Mouse (Mus musculus) kidney, embryonic 14.5 days (tissue): ENCODE measurements around the gene Dupd1. TPM values are rescaled to one million over a fixed set of nuclear protein-coding genes. Genes with fewer than 3 reads are reported as not detected.
"Not testable (repeated sequence)": the region's sequence is repeated elsewhere in the genome, so short reads cannot be mapped to it uniquely, and the experiment has no call there.

Experiments
- ATAC-seq: fragments of 200-750 bp; cut with Nextera tagmentation; 2 replicates; pipeline ENCODE4 v1.8.0; 2017; ENCODE audit warnings: moderate number of reproducible peaks, mild to moderate bottlenecking, moderate TSS enrichment, moderate library complexity; ENCODE audit not compliant: low FRiP score, low TSS enrichment
- H3K27ac ChIP-seq: fragments of 300-500 bp; sonication (generic); 2 replicates; pipeline ENCODE4 v1.5.1; 2014; ENCODE audit warnings: low read depth, mild to moderate bottlenecking, low read length, moderate library complexity, mixed read lengths
- H3K27me3 ChIP-seq: fragments of 300-500 bp; sonication (generic); 2 replicates; pipeline ENCODE4 v1.6.1; 2014; ENCODE audit warnings: mild to moderate bottlenecking, low read length; ENCODE audit not compliant: control insufficient read depth, insufficient read depth
- H3K36me3 ChIP-seq: fragments of 300-500 bp; sonication (generic); 2 replicates; pipeline ENCODE4 v1.6.1; 2014; ENCODE audit warnings: low read length, mixed read lengths; ENCODE audit not compliant: control insufficient read depth, insufficient read depth
- H3K4me1 ChIP-seq: fragments of 300-500 bp; sonication (generic); 2 replicates; pipeline ENCODE4 v1.6.1; 2014; ENCODE audit warnings: low read length, mixed read lengths; ENCODE audit not compliant: control insufficient read depth, insufficient read depth
- H3K4me2 ChIP-seq: fragments of 300-500 bp; sonication (generic); replicated peaks from 2 replicates; pipeline ENCODE4 v1.6.1; 2014; ENCODE audit warnings: low read depth, mild to moderate bottlenecking, low read length
- H3K4me3 ChIP-seq: fragments of 300-500 bp; sonication (generic); 2 replicates; pipeline ENCODE4 v1.5.1; 2014; ENCODE audit warnings: mild to moderate bottlenecking, low read length
- H3K9ac ChIP-seq: fragments of 300-500 bp; sonication (generic); 2 replicates; pipeline ENCODE4 v1.6.1; 2014; ENCODE audit warnings: low read depth, mild to moderate bottlenecking, low read length, moderate library complexity
- H3K9me3 ChIP-seq: fragments of 300-500 bp; sonication (generic); 2 replicates; pipeline ENCODE4 v1.6.1; 2016; ENCODE audit warnings: low read length; ENCODE audit not compliant: control insufficient read depth
- WGBS: fragments of 180-500 bp; shearing (Covaris S2); extraction: QIAGEN DNeasy Blood & Tissue Kit; methylation state at CpG from one replicate; pipeline ENCODE4 v1.1.7; 2014; 5-methylcytosine and 5-hydroxymethylcytosine counted together
- polyA plus RNA-seq: library from polyadenylated mRNA; unstranded; fragments of >200 nt; fragmentation: Nextera tagmentation; extraction: Ambion mirVana; gene quantifications from 2 replicates; pipeline ENCODE4 v1.2.1, GENCODE M21; 2014

Gene Dupd1
- polyA plus RNA-seq, 1 experiment from 2014 or later = not detected

DNA sequence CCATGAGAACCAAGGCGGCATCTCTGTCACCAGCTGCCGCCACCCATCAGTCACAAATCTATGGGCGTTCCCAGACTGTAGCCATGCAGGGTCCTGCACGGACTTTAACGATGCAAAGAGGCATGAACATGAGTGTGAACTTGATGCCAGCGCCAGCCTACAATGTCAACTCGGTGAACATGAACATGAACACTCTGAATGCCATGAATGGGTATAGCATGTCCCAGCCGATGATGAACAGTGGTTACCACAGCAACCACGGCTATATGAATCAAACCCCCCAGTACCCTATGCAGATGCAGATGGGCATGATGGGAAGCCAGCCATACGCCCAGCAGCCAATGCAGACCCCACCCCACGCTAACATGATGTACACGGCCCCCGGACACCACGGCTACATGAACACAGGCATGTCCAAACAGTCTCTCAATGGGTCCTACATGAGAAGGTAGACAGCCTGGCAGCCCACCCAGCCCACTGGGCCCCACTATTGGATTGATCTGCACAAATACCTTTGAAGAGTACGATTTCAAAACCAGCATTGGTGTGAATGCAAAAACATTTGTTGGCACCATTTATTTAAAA, 43.9 kb downstream of the Dupd1 start:
- not testable (repeated sequence) for H3K9me3 ChIP-seq, H3K27ac ChIP-seq, H3K9ac ChIP-seq, H3K4me2 ChIP-seq, H3K4me3 ChIP-seq, H3K27me3 ChIP-seq, H3K4me1 ChIP-seq, ATAC-seq
- peaks cover 33% of the 10 kb centered on the region for H3K36me3 ChIP-seq
- WGBS = 92% methylated on average over 15 of the region's 15 CpGs

GRCm38 (mm10) chr14:21669633-21670421, 44.5 kb downstream of the Dupd1 start:
- no peak overlapping the region for H3K9ac ChIP-seq
- no peak overlapping the region for H3K27ac ChIP-seq
- H3K4me2 ChIP-seq = no peak overlapping the region
- H3K4me1 ChIP-seq = 0 out of 2 replicates have a peak, but pooled peaks cover 3% of the 10 kb centered on the region
- peaks cover 37% of the 10 kb centered on the region for H3K36me3 ChIP-seq
- H3K9me3 ChIP-seq = no peaks in the 10 kb centered on the region
- no peaks in the 10 kb centered on the region for H3K27me3 ChIP-seq
- H3K4me3 ChIP-seq = no peak overlapping the region
- ATAC-seq = peak; percentile 79
- 63% methylated on average over 11 of the region's 11 CpGs for WGBS

GRCm38 (mm10) chr14:21669218-21669617, 45.2 kb downstream of the Dupd1 start:
- 0 out of 2 replicates have a peak, but pooled peaks cover 3% of the 10 kb centered on the region for H3K4me1 ChIP-seq
- no peak overlapping the region for H3K27ac ChIP-seq
- H3K9me3 ChIP-seq = no peaks in the 10 kb centered on the region
- H3K9ac ChIP-seq = no peak overlapping the region
- no peak overlapping the region for H3K4me2 ChIP-seq
- peaks cover 43% of the 10 kb centered on the region for H3K36me3 ChIP-seq
- no peak for ATAC-seq
- H3K4me3 ChIP-seq = no peak overlapping the region
- WGBS = 78% methylated on average over 11 of the region's 11 CpGs
- no peaks in the 10 kb centered on the region for H3K27me3 ChIP-seq

DNA sequence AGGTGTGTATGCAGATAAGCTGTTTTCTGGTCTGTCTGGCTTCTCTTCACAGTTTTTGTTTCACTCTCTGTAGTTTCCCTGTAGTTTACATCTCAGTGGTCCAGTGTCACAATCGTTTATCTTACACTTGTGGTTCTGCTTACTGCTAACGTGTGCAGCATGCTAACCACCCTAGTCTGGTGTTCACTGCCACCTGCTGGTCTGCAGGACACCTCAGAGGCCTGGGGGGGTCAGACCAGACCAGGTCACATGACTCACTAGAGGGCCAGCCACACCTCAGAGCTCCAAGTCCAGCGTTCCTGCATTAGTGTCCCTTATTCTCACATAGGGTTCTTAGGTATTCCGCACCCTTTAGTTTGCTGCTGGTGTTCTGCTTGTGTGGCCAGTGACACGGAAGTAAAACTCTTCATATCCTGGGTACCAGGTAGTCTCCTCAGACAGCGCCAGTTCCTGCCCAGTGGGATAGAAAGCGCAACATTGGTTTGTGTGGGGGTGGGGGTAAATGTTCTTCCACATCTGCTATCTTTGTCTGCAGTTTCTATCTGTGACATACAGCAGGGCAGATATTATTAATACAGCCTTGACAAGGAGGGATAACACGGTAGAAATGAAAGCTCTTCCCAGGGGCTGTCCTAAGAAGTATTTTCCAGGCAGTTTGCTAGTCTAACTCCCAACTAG, 51.8 kb downstream of the Dupd1 start:
- Histone ChIP-seq H3K27ac (no peak overlapping the region), H3K4me1 (no peaks in the 10 kb centered on the region), H3K4me2 (no peak overlapping the region), H3K4me3 (no peak overlapping the region), H3K36me3 (peaks cover 44% of the 10 kb centered on the region), H3K27me3 (no peaks in the 10 kb centered on the region), H3K9ac (no peak overlapping the region), H3K9me3 (no peaks in the 10 kb centered on the region)
- 81% methylated on average over 8 of the region's 8 CpGs for WGBS
- ATAC-seq = no peak

DNA sequence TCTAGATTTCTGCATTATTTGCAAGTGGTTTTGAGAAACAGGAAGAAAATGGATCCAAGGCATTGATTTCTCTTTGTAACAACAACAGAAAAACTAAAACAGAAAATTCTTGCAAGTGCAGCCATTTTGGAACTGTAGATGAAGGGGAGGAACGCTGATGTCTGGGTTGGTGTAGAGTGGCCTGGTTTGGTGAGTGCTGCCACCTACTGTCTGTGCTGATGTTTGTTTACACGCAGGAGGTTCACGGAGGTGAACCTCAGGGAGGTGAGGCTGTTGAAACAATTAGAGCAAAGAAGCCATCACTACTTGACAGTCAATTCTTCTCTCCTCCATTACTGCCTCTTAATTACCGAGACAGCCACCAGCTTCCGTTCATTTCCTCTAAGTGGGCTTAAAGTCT, 54.7 kb downstream of the Dupd1 start:
- H3K4me2 ChIP-seq = no peak overlapping the region
- WGBS = 13% methylated on average over 5 of the region's 5 CpGs
- ATAC-seq = peak; percentile 84

DNA sequence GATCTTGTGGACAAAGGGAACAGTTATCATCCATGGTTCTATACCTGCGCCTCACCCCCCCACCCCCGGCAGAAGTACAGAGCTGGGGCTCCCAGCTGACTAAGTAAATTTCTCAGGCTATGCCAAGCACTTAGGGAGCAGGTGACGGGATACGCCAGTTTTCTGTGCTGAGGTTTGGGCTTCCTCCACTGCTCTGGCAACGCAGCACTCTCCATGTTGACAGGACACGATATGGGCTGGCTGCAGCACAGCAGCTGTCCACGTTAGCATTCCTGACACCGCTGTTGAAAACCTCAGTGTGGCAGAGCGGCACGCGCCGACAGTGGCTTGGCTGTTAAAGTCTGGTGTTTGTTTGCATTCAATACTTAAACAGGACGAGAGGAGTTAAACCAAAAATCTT, 55.2 kb downstream of the Dupd1 start:
- no peak; the same call in 1 of the 2 replicates for ATAC-seq
- Histone ChIP-seq H3K4me3 (no peak overlapping the region), H3K27ac (no peak overlapping the region), H3K36me3 (peaks cover 26% of the 10 kb centered on the region), H3K27me3 (no peaks in the 10 kb centered on the region), H3K4me2 (no peak overlapping the region), H3K4me1 (no peaks in the 10 kb centered on the region; the same call in 1 of the 2 replicates), H3K9ac (no peak overlapping the region), H3K9me3 (no peaks in the 10 kb centered on the region)
- 83% methylated on average over 13 of the region's 13 CpGs for WGBS

More for the DNA sequence above, 54.7 kb downstream of the Dupd1 start:
- H3K27me3 ChIP-seq = no peaks in the 10 kb centered on the region
- no peak overlapping the region for H3K4me3 ChIP-seq
- peaks cover 30% of the 10 kb centered on the region for H3K36me3 ChIP-seq
- H3K9me3 ChIP-seq = no peaks in the 10 kb centered on the region
- no peaks in the 10 kb centered on the region; the same call in 1 of the 2 replicates for H3K4me1 ChIP-seq
- no peak overlapping the region for H3K27ac ChIP-seq
- H3K9ac ChIP-seq = no peak overlapping the region

- no peak for ATAC-seq
- no peak overlapping the region for H3K27ac ChIP-seq
- H3K4me1 ChIP-seq = no peaks in the 10 kb centered on the region; the same call in 1 of the 2 replicates
- H3K9me3 ChIP-seq = no peaks in the 10 kb centered on the region
- H3K36me3 ChIP-seq = 0 out of 2 replicates have a peak, but pooled peaks cover 2% of the 10 kb centered on the region
- no peak overlapping the region for H3K9ac ChIP-seq
- WGBS = 72% methylated on average over 2 of the region's 2 CpGs
- H3K4me2 ChIP-seq = no peak overlapping the region
- no peak overlapping the region for H3K4me3 ChIP-seq
- no peaks in the 10 kb centered on the region for H3K27me3 ChIP-seq
Observed at GRCm38 (mm10) chr14:21653813-21654212, 60.6 kb downstream of the Dupd1 start.

DNA sequence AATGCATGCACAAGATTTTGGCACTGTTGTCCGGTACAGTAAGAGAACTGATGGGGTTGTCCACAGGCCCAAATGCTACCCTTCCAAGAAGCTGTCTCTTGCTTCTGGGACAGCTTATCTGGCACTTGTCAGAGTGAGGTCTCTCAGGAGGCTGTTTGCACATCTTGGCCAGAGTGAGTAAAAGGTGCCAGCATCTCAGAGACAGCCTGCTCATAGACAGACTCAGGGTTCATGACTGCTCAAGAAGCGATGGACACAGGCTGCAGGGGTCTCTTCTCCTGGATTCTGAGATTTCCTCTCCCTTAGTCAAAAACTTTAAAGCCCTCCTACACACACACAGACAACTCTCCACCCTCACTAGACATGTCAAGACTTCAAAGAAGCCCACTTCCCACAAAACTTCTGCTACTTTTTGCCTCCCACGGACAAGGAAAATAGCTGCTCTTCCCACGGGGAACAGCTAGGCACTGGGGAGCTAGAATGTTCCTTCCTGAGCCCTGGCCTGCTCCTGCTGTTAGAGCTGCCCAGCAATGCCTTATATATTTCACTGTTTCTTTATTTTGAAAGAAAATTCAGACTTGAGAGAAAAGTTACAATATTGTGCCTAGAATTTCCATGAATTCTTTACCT, 73.5 kb downstream of the Dupd1 start:
- no peaks in the 10 kb centered on the region for H3K4me1 ChIP-seq
- no peak overlapping the region for H3K9ac ChIP-seq
- ATAC-seq = no peak
- WGBS = 72% methylated on average over 4 of the region's 4 CpGs
- H3K36me3 ChIP-seq = peaks cover 36% of the 10 kb centered on the region
- H3K4me3 ChIP-seq = no peak overlapping the region
- H3K9me3 ChIP-seq = no peaks in the 10 kb centered on the region
- no peak overlapping the region for H3K4me2 ChIP-seq
- H3K27ac ChIP-seq = no peak overlapping the region
- H3K27me3 ChIP-seq = no peaks in the 10 kb centered on the region
